Mouse (Mus musculus) intestine, postnatal 0 days (tissue): ENCODE data around the gene Cxcl12. TPM values are rescaled to one million over a fixed set of nuclear protein-coding genes. Genes with fewer than 3 reads are reported as not detected.

Experiments
- ATAC-seq: fragments of 200-750 bp; cut with Nextera tagmentation; 2 replicates; pipeline ENCODE4 v1.8.0; 2017; ENCODE audit warnings: mild to moderate bottlenecking, moderate TSS enrichment, moderate library complexity
- H3K27ac ChIP-seq: fragments of 300-500 bp; sonication (generic); 2 replicates; pipeline ENCODE4 v1.5.1; 2014; ENCODE audit warnings: mild to moderate bottlenecking, low read depth, low read length, moderate library complexity
- H3K27me3 ChIP-seq: fragments of 300-500 bp; sonication (generic); replicated peaks from 2 replicates; pipeline ENCODE4 v1.6.1; 2014; ENCODE audit warnings: low read length, mixed read lengths; ENCODE audit not compliant: control insufficient read depth, insufficient read depth
- H3K36me3 ChIP-seq: fragments of 300-500 bp; sonication (generic); 2 replicates; pipeline ENCODE4 v1.6.1; 2014; ENCODE audit warnings: mild to moderate bottlenecking, moderate library complexity; ENCODE audit not compliant: control insufficient read depth, insufficient read depth
- H3K4me1 ChIP-seq: fragments of 300-500 bp; sonication (generic); replicated peaks from 2 replicates; pipeline ENCODE4 v1.6.1; 2014; ENCODE audit warnings: antibody characterized with exemption, low read length, mixed read lengths; ENCODE audit not compliant: control insufficient read depth, insufficient read depth
- H3K4me2 ChIP-seq: fragments of 300-500 bp; sonication (generic); replicated peaks from 2 replicates; pipeline ENCODE4 v1.6.1; 2014; ENCODE audit warnings: low read depth, mild to moderate bottlenecking, moderate library complexity
- H3K4me3 ChIP-seq: fragments of 300-500 bp; sonication (generic); 2 replicates; pipeline ENCODE4 v1.5.1; 2014; ENCODE audit warnings: low read depth, low read length
- H3K9ac ChIP-seq: fragments of 300-500 bp; sonication (generic); 2 replicates; pipeline ENCODE4 v1.6.1; 2014; ENCODE audit warnings: mild to moderate bottlenecking, low read depth, low read length
- H3K9me3 ChIP-seq: fragments of 300-500 bp; sonication (generic); 2 replicates; pipeline ENCODE4 v1.6.1; 2016; ENCODE audit warnings: mixed run types; ENCODE audit not compliant: control insufficient read depth
- CTCF ChIP-seq: sonication (generic); IDR thresholded peaks from 2 replicates; pipeline ENCODE4 v1.5.1; 2016; ENCODE audit warnings: low read depth, mild to moderate bottlenecking, control low read depth, antibody characterized with exemption, moderate library complexity
- WGBS: fragments of 180-500 bp; shearing (Covaris S2); extraction: QIAGEN DNeasy Blood & Tissue Kit; methylation state at CpG from one replicate; pipeline ENCODE4 v1.1.7; 2014; 5-methylcytosine and 5-hydroxymethylcytosine counted together
- polyA plus RNA-seq: library from polyadenylated mRNA; unstranded; fragments of >200 nt; fragmentation: Nextera tagmentation; extraction: Ambion mirVana; gene quantifications from 2 replicates; pipeline ENCODE4 v1.2.1, GENCODE M21; 2015

Cxcl12 gene
- polyA plus RNA-seq, 1 experiment from 2014 or later, result 58.0 TPM

DNA sequence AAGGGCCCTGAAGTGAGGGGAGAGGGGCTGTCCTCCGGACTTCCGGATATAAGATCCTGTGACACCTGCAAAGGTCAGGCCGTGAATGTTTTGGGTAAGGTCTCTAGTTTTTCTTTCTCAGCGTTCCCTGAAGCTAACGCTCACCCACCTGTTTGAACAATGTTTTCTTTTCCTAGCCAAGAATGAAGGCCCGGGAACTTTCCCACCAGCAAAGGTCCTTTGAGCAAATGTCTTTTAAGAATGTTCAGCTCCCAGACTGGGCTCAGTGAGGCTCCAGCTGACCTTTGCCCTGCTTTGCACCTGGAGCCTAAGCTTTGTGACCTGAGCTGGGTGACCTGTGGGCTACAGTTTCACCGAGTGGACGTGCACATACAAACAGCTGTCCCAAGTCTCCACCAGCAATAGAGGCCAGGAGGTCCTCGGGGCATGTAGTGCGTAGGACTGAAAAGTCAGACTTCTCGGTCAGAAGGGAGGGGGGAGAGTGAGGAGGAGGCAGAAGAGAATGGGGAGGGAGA, 52.6 kb downstream of the Cxcl12 start:
- no peak for ATAC-seq
- Histone ChIP-seq H3K4me3 (no peak overlapping the region), H3K27me3 (no peaks in the 10 kb centered on the region), H3K36me3 (no peaks in the 10 kb centered on the region), H3K4me1 (no peaks in the 10 kb centered on the region), H3K27ac (no peak overlapping the region), H3K4me2 (no peak overlapping the region), H3K9me3 (no peaks in the 10 kb centered on the region), H3K9ac (no peak overlapping the region)
- TF ChIP-seq CTCF, result no peak
- 81% methylated on average over 11 of the region's 11 CpGs for WGBS
